Mouse (Mus musculus) ES-Bruce4 (cell line): Measurements from ENCODE around the gene Meioc. TPM values are rescaled to one million over a fixed set of nuclear protein-coding genes. Genes with fewer than 3 reads are reported as not detected.
"Not testable (repeated sequence)": the region's sequence is repeated elsewhere in the genome, so short reads cannot be mapped to it uniquely, and the experiment has no call there.

Experiments used
- H3K27ac ChIP-seq: 2 replicates; pipeline ENCODE4 v1.5.1; 2012; ENCODE audit warnings: low read length, inconsistent platforms; ENCODE audit not compliant: insufficient read depth
- H3K27me3 ChIP-seq: 2 replicates; pipeline ENCODE4 v1.6.1; 2012; ENCODE audit warnings: mild to moderate bottlenecking, low read length, inconsistent platforms; ENCODE audit not compliant: control insufficient read depth, poor library complexity, insufficient read depth, severe bottlenecking
- H3K36me3 ChIP-seq: 2 replicates; pipeline ENCODE4 v1.6.1; 2012; ENCODE audit warnings: inconsistent platforms, mild to moderate bottlenecking, low read length, moderate library complexity; ENCODE audit not compliant: control insufficient read depth, poor library complexity, insufficient read depth, severe bottlenecking
- H3K4me1 ChIP-seq: one replicate; pipeline ENCODE4 v1.8.1; 2011; ENCODE audit warnings: low read length; ENCODE audit not compliant: control insufficient read depth, insufficient read depth
- H3K4me3 ChIP-seq: 2 replicates; pipeline ENCODE4 v1.5.1; 2011; ENCODE audit warnings: low read depth, mild to moderate bottlenecking, low read length
- H3K9ac ChIP-seq: 2 replicates; pipeline ENCODE4 v1.6.1; 2012; ENCODE audit warnings: low read depth, mild to moderate bottlenecking, inconsistent platforms; ENCODE audit not compliant: poor library complexity, severe bottlenecking
- H3K9me3 ChIP-seq: replicated peaks from 2 replicates; pipeline ENCODE4 v1.6.1; 2012; ENCODE audit warnings: mild to moderate bottlenecking, low read length, inconsistent platforms; ENCODE audit not compliant: control insufficient read depth, poor library complexity, insufficient read depth, severe bottlenecking
- CTCF ChIP-seq: IDR thresholded peaks from one replicate; pipeline ENCODE4 v1.8.1; 2011; ENCODE audit warnings: low read depth, low read length
- EP300 ChIP-seq: IDR thresholded peaks from 2 replicates; pipeline ENCODE4 v1.6.1; 2011; ENCODE audit warnings: low read depth, low read length; ENCODE audit not compliant: insufficient read depth
- POLR2A ChIP-seq: IDR thresholded peaks from one replicate; pipeline ENCODE4 v1.8.1; 2011; ENCODE audit warnings: low read length; ENCODE audit not compliant: insufficient read depth
- polyA plus RNA-seq: library from polyadenylated mRNA; stranded (reverse); fragments of >200 nt; gene quantifications from 2 replicates; pipeline ENCODE4 v1.2.4, GENCODE M21; 2011; ENCODE audit warnings: low read depth; ENCODE audit not compliant: missing spikeins, insufficient read depth, insufficient read length

Gene Meioc
- polyA plus RNA-seq, 1 experiment: 9.4 TPM

DNA sequence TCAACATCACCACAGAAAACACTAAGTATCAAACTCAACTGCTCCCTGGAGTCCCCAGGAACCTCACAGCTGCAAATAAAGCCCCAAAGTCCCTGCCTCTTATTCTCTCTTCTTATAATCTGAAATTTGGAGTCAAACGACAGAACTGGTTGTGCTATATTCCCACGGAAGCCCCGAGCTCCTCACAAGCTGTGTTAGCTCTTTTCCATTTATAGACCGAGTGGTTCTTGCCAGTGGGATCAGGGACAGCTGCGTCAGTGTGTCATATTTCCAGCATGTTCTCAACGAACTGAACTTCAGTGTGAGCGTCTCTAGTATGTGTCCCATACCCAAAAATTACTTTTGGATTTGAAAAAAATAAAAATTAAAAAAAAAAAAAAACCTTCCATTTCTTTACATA, 31.8 kb downstream of the Meioc start:
- Histone ChIP-seq H3K27me3 (no peaks in the 10 kb centered on the region), H3K27ac (no peak overlapping the region), H3K9me3 (no peaks in the 10 kb centered on the region), H3K4me1 (no peaks in the 10 kb centered on the region), H3K4me3 (no peak overlapping the region), H3K36me3 (peaks cover 3% of the 10 kb centered on the region; the same call in 1 of the 2 replicates), H3K9ac (no peak overlapping the region)
- TF ChIP-seq CTCF (no peak), EP300 (no peak), POLR2A (no peak)

DNA sequence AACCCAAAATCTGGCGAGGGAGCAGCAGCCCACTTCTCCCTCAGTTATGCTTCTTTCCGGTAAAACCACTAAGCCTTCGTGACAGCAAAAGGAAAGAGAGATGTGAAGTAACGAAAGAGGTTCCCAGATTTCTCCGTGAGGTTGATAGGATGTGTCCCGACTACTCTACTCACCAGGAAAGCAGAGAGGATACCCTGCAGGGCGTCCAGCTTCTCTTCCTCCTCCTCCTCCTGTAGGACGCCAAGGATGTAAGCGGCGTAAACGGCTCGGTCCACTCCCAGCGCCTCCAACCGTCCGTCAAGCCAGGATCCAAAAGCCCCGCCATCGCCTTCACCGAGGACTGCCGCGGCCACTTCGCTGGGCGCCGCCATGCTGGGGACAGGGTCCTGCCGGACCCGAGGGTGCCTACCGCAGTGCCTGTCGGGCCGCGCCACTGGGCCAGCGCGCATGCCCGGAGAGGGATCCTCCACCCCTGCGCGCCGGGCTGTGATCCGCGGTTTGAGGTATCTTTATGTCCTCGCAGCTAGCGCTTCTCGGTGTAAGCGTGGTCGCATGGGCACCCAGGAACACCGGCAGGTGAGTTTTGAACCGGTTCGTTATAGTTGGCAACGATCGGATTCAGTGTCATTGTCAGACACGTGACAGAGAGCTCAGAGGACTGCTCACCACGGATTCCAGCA, 34.0 kb downstream of the Meioc start, which contains the start of gene Ccdc43:
TSS of gene Ccdc43 (minus strand) at position 445 of the 680 bp plus-strand sequence.
- no peaks in the 10 kb centered on the region; the same call in 1 of the 2 replicates for H3K36me3 ChIP-seq
- no peaks in the 10 kb centered on the region for H3K9me3 ChIP-seq
- H3K27ac ChIP-seq: no peak within 1 kb of the TSS
- H3K4me1 ChIP-seq: no peaks in the 10 kb centered on the region
- H3K4me3 ChIP-seq: peak within 1 kb of the TSS; percentile 79
- H3K27me3 ChIP-seq: no peaks in the 10 kb centered on the region
- H3K9ac ChIP-seq: peak within 1 kb of the TSS; percentile 73
- TF ChIP-seq POLR2A: peak; percentile 64
- TF ChIP-seq CTCF: no peak

DNA sequence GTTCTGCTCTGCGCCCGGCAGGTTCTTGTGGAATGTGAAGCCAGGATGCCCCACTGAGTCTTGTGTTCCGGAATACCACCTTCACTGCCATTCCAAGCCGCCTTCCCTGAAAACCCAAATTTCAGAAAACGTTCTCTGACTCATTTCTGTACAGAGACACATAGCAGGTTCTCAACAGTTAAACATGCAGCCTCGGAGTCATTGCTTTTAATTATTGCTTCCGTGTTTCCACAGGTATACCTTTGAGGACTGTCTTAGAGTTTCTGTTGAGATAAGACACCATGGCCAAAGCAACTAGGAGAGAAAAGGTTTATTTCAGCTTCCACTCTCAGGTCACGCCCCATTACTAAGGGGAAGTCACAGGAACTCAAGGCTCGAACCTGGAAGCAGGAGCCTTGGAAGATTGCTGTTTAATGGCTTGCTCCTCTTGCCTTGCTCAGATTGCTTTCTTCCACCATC, 34.5 kb downstream of the Meioc start:
- peak overlapping the region; percentile 73 for H3K9ac ChIP-seq
- no peaks in the 10 kb centered on the region; the same call in 1 of the 2 replicates for H3K36me3 ChIP-seq
- no peak overlapping the region for H3K27ac ChIP-seq
- no peaks in the 10 kb centered on the region for H3K4me1 ChIP-seq
- no peaks in the 10 kb centered on the region for H3K9me3 ChIP-seq
- peak overlapping the region; percentile 79 for H3K4me3 ChIP-seq
- no peak for TF ChIP-seq EP300
- no peak for TF ChIP-seq CTCF
- TF ChIP-seq POLR2A: no peak
- H3K27me3 ChIP-seq: no peaks in the 10 kb centered on the region

DNA sequence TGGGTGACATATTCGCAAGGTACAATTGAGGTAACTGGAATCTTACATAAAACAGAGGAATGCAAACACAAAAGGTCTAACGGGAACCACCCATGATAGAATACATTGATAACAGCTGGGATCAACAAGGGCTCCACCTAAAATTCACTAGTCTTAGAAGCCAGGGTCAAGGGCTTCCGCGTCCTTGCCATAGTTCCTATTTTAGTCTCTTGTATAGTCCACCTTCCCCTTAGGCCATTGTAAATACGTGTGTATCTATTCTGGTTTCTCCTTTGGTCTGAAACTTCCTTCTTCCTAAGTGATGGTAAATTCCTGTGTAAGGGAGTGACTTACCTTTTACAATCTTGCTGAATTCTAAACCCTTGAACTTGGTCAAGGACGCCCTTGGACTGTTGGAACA, 38.7 kb downstream of the Meioc start:
- H3K4me3 ChIP-seq, H3K27me3 ChIP-seq, H3K9ac ChIP-seq, H3K27ac ChIP-seq, H3K4me1 ChIP-seq, H3K36me3 ChIP-seq: not testable (repeated sequence)
- peaks cover 12% of the 10 kb centered on the region for H3K9me3 ChIP-seq

DNA sequence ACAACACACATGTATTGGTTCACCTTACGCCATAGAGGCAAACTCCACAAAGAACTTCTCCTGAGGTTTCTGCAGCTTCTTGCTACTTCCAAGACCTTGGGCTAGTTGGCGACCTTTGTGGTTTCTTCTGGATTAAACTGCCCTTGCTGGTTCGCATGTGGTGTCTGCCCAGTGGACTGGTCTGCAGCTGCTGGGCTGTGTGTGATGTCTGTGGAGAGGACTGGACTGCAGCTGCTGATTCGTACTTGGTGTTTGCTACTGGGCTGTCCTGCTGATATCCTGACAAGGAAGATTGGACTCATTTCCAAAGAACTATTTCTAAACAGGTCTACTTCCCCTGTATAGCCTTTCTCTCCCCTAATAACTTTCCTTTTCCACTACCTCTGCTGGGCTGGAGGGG, 48.9 kb downstream of the Meioc start:
- Histone ChIP-seq H3K27me3 (no peaks in the 10 kb centered on the region), H3K4me3 (no peak overlapping the region), H3K9ac (no peak overlapping the region), H3K27ac (no peak overlapping the region), H3K36me3 (no peaks in the 10 kb centered on the region), H3K4me1 (no peaks in the 10 kb centered on the region), H3K9me3 (peaks cover 4% of the 10 kb centered on the region; the same call in 1 of the 2 replicates)
- TF ChIP-seq CTCF: no peak
- no peak for TF ChIP-seq POLR2A
- TF ChIP-seq EP300: no peak

DNA sequence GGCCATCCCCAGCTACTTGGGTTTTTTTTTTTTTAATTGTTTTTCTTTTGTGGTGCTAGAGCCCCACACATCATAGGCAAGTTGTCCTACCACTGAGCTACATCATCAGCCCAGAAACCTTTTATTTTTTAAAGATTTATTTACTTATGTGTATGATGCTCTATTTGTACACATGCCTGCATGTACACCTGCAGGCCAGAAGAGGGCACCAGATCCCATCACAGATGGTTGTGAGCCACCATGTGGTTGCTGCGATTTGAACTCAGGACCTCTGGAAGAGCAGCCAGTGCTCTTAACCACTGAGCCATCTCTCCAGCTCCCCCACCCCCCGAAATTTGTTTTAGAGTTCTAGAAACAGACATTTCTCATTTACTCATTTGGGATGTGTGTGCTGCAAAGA, 51.1 kb downstream of the Meioc start:
- not testable (repeated sequence) for H3K9me3 ChIP-seq, H3K4me3 ChIP-seq, H3K4me1 ChIP-seq, H3K9ac ChIP-seq, H3K27ac ChIP-seq, H3K27me3 ChIP-seq, H3K36me3 ChIP-seq
- peak; percentile 32 for TF ChIP-seq CTCF
